Comparison of ENCODE assay signal across 19 mouse cellular contexts in genomic region chr10:18419508-18419907, GRCm38 (mm10).
A peak's percentile ranks its signal among the peaks of the same experiment; 100 is the strongest.
DNase-seq lines count a peak whose midpoint lies in the region; ATAC-seq and TF ChIP-seq lines count a peak whose summit lies in the region.
"Had no signal": no experiment of that assay in that cellular context is flagged by ENCODE, and none has a peak within 500 bp of the region (broad histone marks: within the 10 kb centered on the region; RNA-seq: fewer than 3 reads in every experiment).

No protein-coding gene starts in this region.

- 50% methylated on average over 10 of the region's 10 CpGs for WGBS in heart, embryonic 12.5 days
- 74% methylated on average over 10 of the region's 10 CpGs for WGBS in limb, embryonic 12.5 days
- WGBS in limb, embryonic 10.5 days: 79% methylated on average over 10 of the region's 10 CpGs
- WGBS in hindbrain, postnatal 0 days: 34% methylated on average over 10 of the region's 10 CpGs
- WGBS in neural tube, embryonic 15.5 days: 39% methylated on average over 10 of the region's 10 CpGs
- 71% methylated on average over 10 of the region's 10 CpGs for WGBS in forebrain, embryonic 13.5 days

- no peak for TF ChIP-seq CTCF in hindbrain, postnatal 0 days (IDR thresholded peaks at IDR 0.05; ENCODE audit: low read depth)

- no peak overlapping the region for H3K4me2 ChIP-seq in heart, embryonic 12.5 days
- no peak overlapping the region for H3K4me2 ChIP-seq in limb, embryonic 12.5 days
- H3K4me2 ChIP-seq in hindbrain, postnatal 0 days (ENCODE audit: low read depth, low read length): no peak overlapping the region
- no peak overlapping the region for H3K4me2 ChIP-seq in neural tube, embryonic 15.5 days
- H3K4me2 ChIP-seq in forebrain, embryonic 13.5 days: no peak overlapping the region
- H3K4me2 ChIP-seq: liver, embryonic 11.5 days; neural tube, embryonic 12.5 days had no signal

- H3K27ac ChIP-seq in heart, embryonic 12.5 days (ENCODE audit: poor library complexity, severe bottlenecking): peak overlapping the region; percentile 69
- H3K27ac ChIP-seq in limb, embryonic 12.5 days: 0 out of 2 replicates have a peak overlapping the region, but pooled peaks have one; percentile 37
- no peak overlapping the region for H3K27ac ChIP-seq in limb, embryonic 10.5 days
- peak overlapping the region; percentile 41; the same call in 1 of the 2 replicates for H3K27ac ChIP-seq in hindbrain, postnatal 0 days
- 0 out of 2 replicates have a peak overlapping the region, but pooled peaks have one; percentile 6 for H3K27ac ChIP-seq in neural tube, embryonic 15.5 days (replicated peaks)
- H3K27ac ChIP-seq in forebrain, embryonic 13.5 days: no peak overlapping the region
- H3K27ac ChIP-seq: neural tube, embryonic 12.5 days had no signal

- no peaks in the 10 kb centered on the region for H3K36me3 ChIP-seq in heart, embryonic 12.5 days
- no peaks in the 10 kb centered on the region for H3K36me3 ChIP-seq in limb, embryonic 12.5 days
- no peaks in the 10 kb centered on the region; the same call in 1 of the 2 replicates for H3K36me3 ChIP-seq in limb, embryonic 10.5 days
- H3K36me3 ChIP-seq in hindbrain, postnatal 0 days (ENCODE audit: insufficient read depth, low read length): no peaks in the 10 kb centered on the region
- no peaks in the 10 kb centered on the region for H3K36me3 ChIP-seq in neural tube, embryonic 15.5 days
- H3K36me3 ChIP-seq in forebrain, embryonic 13.5 days (ENCODE audit: poor library complexity, severe bottlenecking): peaks cover 8% of the 10 kb centered on the region; the same call in 1 of the 2 replicates

- no peak overlapping the region for H3K4me3 ChIP-seq in heart, embryonic 12.5 days
- no peak overlapping the region for H3K4me3 ChIP-seq in limb, embryonic 12.5 days (replicated peaks)
- no peak overlapping the region for H3K4me3 ChIP-seq in limb, embryonic 10.5 days
- no peak overlapping the region for H3K4me3 ChIP-seq in hindbrain, postnatal 0 days (ENCODE audit: low read length)
- H3K4me3 ChIP-seq in neural tube, embryonic 15.5 days (replicated peaks): no peak overlapping the region
- H3K4me3 ChIP-seq in forebrain, embryonic 13.5 days: no peak overlapping the region
- H3K4me3 ChIP-seq: neural tube, embryonic 12.5 days had no signal

- ATAC-seq in heart, embryonic 12.5 days (ENCODE audit: insufficient number of reproducible peaks, low FRiP score): no peak
- no peak for ATAC-seq in limb, embryonic 12.5 days (ENCODE audit: insufficient number of reproducible peaks, insufficient read depth, low FRiP score, low TSS enrichment, low read depth)
- ATAC-seq in hindbrain, postnatal 0 days: no peak
- ATAC-seq in neural tube, embryonic 15.5 days (ENCODE audit: low FRiP score): no peak
- ATAC-seq in forebrain, embryonic 13.5 days: no peak
- ATAC-seq: inflammation-experienced regulatory T-cells, adult 6 months had no signal

- H3K9me3 ChIP-seq in heart, embryonic 12.5 days (replicated peaks): no peaks in the 10 kb centered on the region
- no peaks in the 10 kb centered on the region for H3K9me3 ChIP-seq in limb, embryonic 12.5 days
- no peaks in the 10 kb centered on the region for H3K9me3 ChIP-seq in limb, embryonic 10.5 days (replicated peaks)
- H3K9me3 ChIP-seq in hindbrain, postnatal 0 days (ENCODE audit: low read length): no peaks in the 10 kb centered on the region
- H3K9me3 ChIP-seq in neural tube, embryonic 15.5 days (replicated peaks): no peaks in the 10 kb centered on the region
- no peaks in the 10 kb centered on the region for H3K9me3 ChIP-seq in forebrain, embryonic 13.5 days (replicated peaks)
- H3K9me3 ChIP-seq: neural tube, embryonic 12.5 days had no signal

- peaks cover 44% of the 10 kb centered on the region for H3K4me1 ChIP-seq in heart, embryonic 12.5 days (replicated peaks)
- H3K4me1 ChIP-seq in limb, embryonic 12.5 days (replicated peaks): peaks cover 27% of the 10 kb centered on the region
- peaks cover 26% of the 10 kb centered on the region for H3K4me1 ChIP-seq in limb, embryonic 10.5 days
- H3K4me1 ChIP-seq in hindbrain, postnatal 0 days (ENCODE audit: insufficient read depth, low read length): 0 out of 2 replicates have a peak, but pooled peaks cover 5% of the 10 kb centered on the region
- peaks cover 15% of the 10 kb centered on the region for H3K4me1 ChIP-seq in neural tube, embryonic 15.5 days
- H3K4me1 ChIP-seq in forebrain, embryonic 13.5 days: peaks cover 27% of the 10 kb centered on the region

- H3K9ac ChIP-seq in heart, embryonic 12.5 days: no peak overlapping the region
- no peak overlapping the region for H3K9ac ChIP-seq in limb, embryonic 12.5 days (replicated peaks)
- no peak overlapping the region for H3K9ac ChIP-seq in hindbrain, postnatal 0 days (replicated peaks; ENCODE audit: low read length)
- no peak overlapping the region for H3K9ac ChIP-seq in neural tube, embryonic 15.5 days (replicated peaks)
- H3K9ac ChIP-seq in forebrain, embryonic 13.5 days: no peak overlapping the region
- H3K9ac ChIP-seq: neural tube, embryonic 12.5 days had no signal

- H3K27me3 ChIP-seq in heart, embryonic 12.5 days (replicated peaks): no peaks in the 10 kb centered on the region
- H3K27me3 ChIP-seq in limb, embryonic 12.5 days: no peaks in the 10 kb centered on the region
- H3K27me3 ChIP-seq in limb, embryonic 10.5 days (ENCODE audit: low read depth, poor library complexity, severe bottlenecking): no peaks in the 10 kb centered on the region
- no peaks in the 10 kb centered on the region for H3K27me3 ChIP-seq in hindbrain, postnatal 0 days (ENCODE audit: insufficient read depth, low read length)
- no peaks in the 10 kb centered on the region for H3K27me3 ChIP-seq in neural tube, embryonic 15.5 days (replicated peaks)
- no peaks in the 10 kb centered on the region for H3K27me3 ChIP-seq in forebrain, embryonic 13.5 days
- H3K27me3 ChIP-seq: neural tube, embryonic 12.5 days had no signal

- no peak for DNase-seq in heart, adult 18-20 months
- DNase-seq in limb, embryonic 10.5 days (ENCODE audit: low spot score): no peak
- peak; percentile 54 for DNase-seq in hindbrain, postnatal 0 days (ENCODE audit: low spot score)
- no peak for DNase-seq in thymus, postnatal 36 days
- DNase-seq: adrenal gland, postnatal 36 days; B cell, adult 2 months; cerebellum, adult 9-10 months; kidney, adult 9 months; kidney, postnatal 4 days; lung, adult 2 months; lung, postnatal 36 days; thymus, postnatal 25 days had no signal

Comparison
In these comparisons a context has a peak if more than half of its experiments do, and no peak if none do; other contexts are left out.
1. H3K27ac ChIP-seq: peak in heart, embryonic 12.5 days (single experiment), limb, embryonic 12.5 days (single experiment), hindbrain, postnatal 0 days (single experiment) and neural tube, embryonic 15.5 days (single experiment); none in limb, embryonic 10.5 days (single experiment) and forebrain, embryonic 13.5 days (single experiment).